ENCODE assay signal across 19 mouse cellular contexts in the genomic region with DNA sequence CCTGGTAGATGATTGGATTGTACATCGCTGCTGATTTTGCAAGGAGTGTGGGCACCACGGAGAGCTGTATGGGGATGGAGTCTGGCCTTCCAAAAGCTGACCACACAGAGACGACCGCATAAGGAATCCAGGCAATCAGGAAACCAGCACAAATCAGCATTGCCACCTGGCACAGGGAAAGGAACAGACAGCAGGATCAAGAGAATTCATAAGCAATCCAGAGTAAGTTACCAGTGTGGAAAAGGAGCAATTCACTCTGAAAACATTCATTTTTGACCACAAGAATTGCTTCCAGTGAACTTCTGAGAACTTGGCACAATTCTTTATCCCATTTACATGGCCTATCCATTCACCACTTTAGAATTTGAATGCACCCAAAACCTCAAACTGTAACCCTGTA. TPM values are rescaled to one million over a fixed set of nuclear protein-coding genes. Genes with fewer than 3 reads are reported as not detected.
"Had no signal": no experiment of that assay in that cellular context is flagged by ENCODE, and none has a peak within 500 bp of the region (broad histone marks: within the 10 kb centered on the region; RNA-seq: fewer than 3 reads in every experiment).

No protein-coding gene starts in this region.

- ATAC-seq: midbrain, embryonic 13.5 days had no signal

- H3K27me3 ChIP-seq: limb, embryonic 13.5 days; midbrain, embryonic 13.5 days; neural tube, embryonic 15.5 days had no signal

- DNase-seq: kidney, postnatal 36 days; left cerebral cortex, postnatal 4 days; lung, adult 18-20 months; lung, postnatal 36 days; right cerebral cortex, adult 18-20 months; thymus, adult 18-20 months; thymus, postnatal 25 days had no signal

RNA-seq across cellular contexts. Expression of a gene that starts 30.6 kb away (rescaled TPM):
- total RNA-seq: layer of hippocampus, adult 18-20 months; layer of hippocampus, postnatal 10 days; left cerebral cortex, postnatal 4 days; liver, adult 2 months; megakaryocyte progenitor cell, adult 5-6 weeks had no signal
- polyA plus RNA-seq: limb, embryonic 13.5 days; liver, adult 2 months; liver, embryonic 14.5 days; lung, embryonic 16.5 days; midbrain, postnatal 0 days; neural tube, embryonic 11.5 days; stomach, embryonic 14.5 days had no signal
